Mouse (Mus musculus) neural tube, embryonic 14.5 days (tissue): Measurements from ENCODE around the gene Dock9. TPM values are rescaled to one million over a fixed set of nuclear protein-coding genes. Genes with fewer than 3 reads are reported as not detected.

ENCODE experiments used
- ATAC-seq: fragments of 200-750 bp; cut with Nextera tagmentation; 2 replicates; pipeline ENCODE4 v1.8.0; 2017; ENCODE audit warnings: low read depth, mild to moderate bottlenecking, moderate TSS enrichment, moderate library complexity
- H3K27ac ChIP-seq: fragments of 300-500 bp; sonication (generic); 2 replicates; pipeline ENCODE4 v1.5.1; 2014; ENCODE audit warnings: low read depth, mild to moderate bottlenecking, control low read depth, low read length, moderate library complexity, mixed read lengths
- H3K27me3 ChIP-seq: fragments of 300-500 bp; sonication (generic); 2 replicates; pipeline ENCODE4 v1.6.1; 2014; ENCODE audit warnings: low read length; ENCODE audit not compliant: control insufficient read depth, insufficient read depth
- H3K36me3 ChIP-seq: fragments of 300-500 bp; sonication (generic); 2 replicates; pipeline ENCODE4 v1.6.1; 2014; ENCODE audit warnings: low read length, mixed read lengths; ENCODE audit not compliant: control insufficient read depth, insufficient read depth
- H3K4me1 ChIP-seq: fragments of 300-500 bp; sonication (generic); 2 replicates; pipeline ENCODE4 v1.6.1; 2014; ENCODE audit warnings: low read length; ENCODE audit not compliant: control insufficient read depth, insufficient read depth
- H3K4me2 ChIP-seq: fragments of 300-500 bp; sonication (generic); 2 replicates; pipeline ENCODE4 v1.6.1; 2014; ENCODE audit warnings: mild to moderate bottlenecking, low read depth, low read length, control low read depth
- H3K4me3 ChIP-seq: fragments of 300-500 bp; sonication (generic); 2 replicates; pipeline ENCODE4 v1.5.1; 2014; ENCODE audit warnings: low read depth, low read length, control low read depth, mixed read lengths
- H3K9ac ChIP-seq: fragments of 300-500 bp; sonication (generic); replicated peaks from 2 replicates; pipeline ENCODE4 v1.6.1; 2014; ENCODE audit warnings: low read depth, mild to moderate bottlenecking, control low read depth, low read length, mixed read lengths
- H3K9me3 ChIP-seq: fragments of 300-500 bp; sonication (generic); 2 replicates; pipeline ENCODE4 v1.6.1; 2016; ENCODE audit warnings: low read length; ENCODE audit not compliant: control insufficient read depth
- WGBS: fragments of 180-500 bp; shearing (Covaris S2); extraction: QIAGEN DNeasy Blood & Tissue Kit; methylation state at CpG from one replicate; pipeline ENCODE4 v1.1.7; 2014; 5-methylcytosine and 5-hydroxymethylcytosine counted together
- polyA plus RNA-seq: library from polyadenylated mRNA; unstranded; fragments of >200 nt; fragmentation: Nextera tagmentation; extraction: Ambion mirVana; gene quantifications from 2 replicates; pipeline ENCODE4 v1.2.1, GENCODE M21; 2014

Dock9 gene
- polyA plus RNA-seq, 1 experiment from 2014 or later, result 13.2 TPM

GRCm38 (mm10) chr14:121824322-121825103, 26.9 kb upstream of the Dock9 start:
- Histone ChIP-seq H3K36me3 (no peaks in the 10 kb centered on the region), H3K4me2 (no peak overlapping the region), H3K9me3 (no peaks in the 10 kb centered on the region), H3K4me1 (no peaks in the 10 kb centered on the region), H3K4me3 (no peak overlapping the region), H3K27me3 (no peaks in the 10 kb centered on the region), H3K27ac (no peak overlapping the region), H3K9ac (no peak overlapping the region)
- 68% methylated on average over 11 of the region's 11 CpGs for WGBS
- ATAC-seq, result no peak

- H3K4me3 ChIP-seq, result no peak overlapping the region
- H3K4me1 ChIP-seq, result no peaks in the 10 kb centered on the region
- no peak overlapping the region for H3K27ac ChIP-seq
- no peaks in the 10 kb centered on the region for H3K27me3 ChIP-seq
- H3K4me2 ChIP-seq, result no peak overlapping the region
- 84% methylated on average over 3 of the region's 3 CpGs for WGBS
- H3K36me3 ChIP-seq, result no peaks in the 10 kb centered on the region
- no peak overlapping the region for H3K9ac ChIP-seq
- H3K9me3 ChIP-seq, result no peaks in the 10 kb centered on the region
- no peak for ATAC-seq
Observed at GRCm38 (mm10) chr14:121822997-121823396, 25.4 kb upstream of the Dock9 start.

- no peaks in the 10 kb centered on the region for H3K36me3 ChIP-seq
- no peaks in the 10 kb centered on the region for H3K9me3 ChIP-seq
- H3K27ac ChIP-seq, result no peak overlapping the region
- H3K4me1 ChIP-seq, result no peaks in the 10 kb centered on the region
- WGBS, result 87% methylated on average over 8 of the region's 8 CpGs
- ATAC-seq, result no peak
- no peak overlapping the region for H3K4me2 ChIP-seq
- no peaks in the 10 kb centered on the region for H3K27me3 ChIP-seq
- no peak overlapping the region for H3K4me3 ChIP-seq
- H3K9ac ChIP-seq, result no peak overlapping the region
Observed at GRCm38 (mm10) chr14:121822506-121822905, 24.9 kb upstream of the Dock9 start.

GRCm38 (mm10) chr14:121806791-121807190, 9.2 kb upstream of the Dock9 start:
- 77% methylated on average over 4 of the region's 4 CpGs for WGBS
- H3K9ac ChIP-seq, result no peak overlapping the region
- no peaks in the 10 kb centered on the region for H3K4me1 ChIP-seq
- ATAC-seq, result no peak
- no peaks in the 10 kb centered on the region for H3K27me3 ChIP-seq
- no peaks in the 10 kb centered on the region for H3K9me3 ChIP-seq
- no peak overlapping the region for H3K4me3 ChIP-seq
- H3K4me2 ChIP-seq, result no peak overlapping the region
- H3K36me3 ChIP-seq, result no peaks in the 10 kb centered on the region
- H3K27ac ChIP-seq, result no peak overlapping the region

- no peak overlapping the region for H3K27ac ChIP-seq
- H3K36me3 ChIP-seq, result no peaks in the 10 kb centered on the region
- no peaks in the 10 kb centered on the region for H3K9me3 ChIP-seq
- H3K27me3 ChIP-seq, result no peaks in the 10 kb centered on the region
- H3K9ac ChIP-seq, result no peak overlapping the region
- no peak overlapping the region for H3K4me3 ChIP-seq
- 82% methylated on average over 3 of the region's 3 CpGs for WGBS
- no peak for ATAC-seq
- no peak overlapping the region for H3K4me2 ChIP-seq
- no peaks in the 10 kb centered on the region for H3K4me1 ChIP-seq
Observed at GRCm38 (mm10) chr14:121806316-121806715, 8.7 kb upstream of the Dock9 start.

GRCm38 (mm10) chr14:121804461-121804860, 6.8 kb upstream of the Dock9 start:
- Histone ChIP-seq H3K4me1 (no peaks in the 10 kb centered on the region), H3K4me2 (no peak overlapping the region), H3K9ac (no peak overlapping the region), H3K27ac (no peak overlapping the region), H3K4me3 (no peak overlapping the region), H3K36me3 (no peaks in the 10 kb centered on the region), H3K9me3 (no peaks in the 10 kb centered on the region), H3K27me3 (no peaks in the 10 kb centered on the region)
- WGBS, result 84% methylated on average over 4 of the region's 4 CpGs
- no peak for ATAC-seq

- no peak overlapping the region for H3K27ac ChIP-seq
- H3K9ac ChIP-seq, result no peak overlapping the region
- peaks cover 3% of the 10 kb centered on the region for H3K27me3 ChIP-seq
- H3K9me3 ChIP-seq, result no peaks in the 10 kb centered on the region
- no peak overlapping the region for H3K4me3 ChIP-seq
- no peaks in the 10 kb centered on the region for H3K36me3 ChIP-seq
- H3K4me2 ChIP-seq, result no peak overlapping the region
- ATAC-seq, result no peak
- peaks cover 5% of the 10 kb centered on the region; the same call in 1 of the 2 replicates for H3K4me1 ChIP-seq
- WGBS, result 19% methylated on average over 2 of the region's 2 CpGs
Observed at GRCm38 (mm10) chr14:121800962-121801361, 3.3 kb upstream of the Dock9 start.

GRCm38 (mm10) chr14:121799112-121799511, 1.5 kb upstream of the Dock9 start:
- Histone ChIP-seq H3K4me1 (peaks cover 5% of the 10 kb centered on the region; the same call in 1 of the 2 replicates), H3K36me3 (no peaks in the 10 kb centered on the region), H3K27ac (no peak overlapping the region), H3K27me3 (peaks cover 3% of the 10 kb centered on the region), H3K4me2 (no peak overlapping the region), H3K9ac (no peak overlapping the region), H3K9me3 (no peaks in the 10 kb centered on the region), H3K4me3 (no peak overlapping the region)
- no peak for ATAC-seq
- 69% methylated on average over 7 of the region's 7 CpGs for WGBS

GRCm38 (mm10) chr14:121798411-121798799, 768 bp upstream of the Dock9 start:
- Histone ChIP-seq H3K27me3 (peaks cover 3% of the 10 kb centered on the region), H3K9ac (peak overlapping the region; percentile 69), H3K4me2 (peak overlapping the region; percentile 92), H3K36me3 (no peaks in the 10 kb centered on the region), H3K27ac (peak overlapping the region; percentile 78), H3K4me3 (peak overlapping the region; percentile 74), H3K9me3 (no peaks in the 10 kb centered on the region), H3K4me1 (peaks cover 5% of the 10 kb centered on the region; the same call in 1 of the 2 replicates)
- ATAC-seq, result peak; percentile 92
- WGBS, result 0% methylated on average over 21 of the region's 22 CpGs
